Mouse (Mus musculus) midbrain, embryonic 13.5 days (tissue): ENCODE measurements around the gene Flt3. TPM values are rescaled to one million over a fixed set of nuclear protein-coding genes. Genes with fewer than 3 reads are reported as not detected.

ENCODE experiments used
- ATAC-seq: fragments of 200-750 bp; cut with Nextera tagmentation; 2 replicates; pipeline ENCODE4 v1.8.0; 2017; ENCODE audit warnings: mild to moderate bottlenecking, moderate TSS enrichment, moderate library complexity
- H3K27ac ChIP-seq: fragments of 300-500 bp; sonication (generic); 2 replicates; pipeline ENCODE4 v1.5.1; 2015; ENCODE audit warnings: inconsistent platforms, mild to moderate bottlenecking, moderate library complexity
- H3K27me3 ChIP-seq: fragments of 300-500 bp; sonication (generic); 2 replicates; pipeline ENCODE4 v1.6.1; 2015; ENCODE audit warnings: mild to moderate bottlenecking, inconsistent platforms
- H3K36me3 ChIP-seq: fragments of 300-500 bp; sonication (generic); 2 replicates; pipeline ENCODE4 v1.6.1; 2015; ENCODE audit warnings: mild to moderate bottlenecking, inconsistent platforms
- H3K4me1 ChIP-seq: fragments of 300-500 bp; sonication (generic); replicated peaks from 2 replicates; pipeline ENCODE4 v1.6.1; 2015; ENCODE audit warnings: inconsistent platforms
- H3K4me2 ChIP-seq: fragments of 300-500 bp; sonication (generic); replicated peaks from 2 replicates; pipeline ENCODE4 v1.6.1; 2015; ENCODE audit warnings: moderate library complexity, mild to moderate bottlenecking, inconsistent platforms
- H3K4me3 ChIP-seq: fragments of 300-500 bp; sonication (generic); replicated peaks from 2 replicates; pipeline ENCODE4 v1.5.1; 2015; ENCODE audit warnings: mild to moderate bottlenecking, inconsistent platforms
- H3K9ac ChIP-seq: fragments of 300-500 bp; sonication (generic); replicated peaks from 2 replicates; pipeline ENCODE4 v1.6.1; 2015; ENCODE audit warnings: mild to moderate bottlenecking, inconsistent platforms
- H3K9me3 ChIP-seq: fragments of 300-500 bp; sonication (generic); 2 replicates; pipeline ENCODE4 v1.6.1; 2016; ENCODE audit warnings: mild to moderate bottlenecking, inconsistent platforms
- WGBS: fragments of 180-500 bp; shearing (Covaris S2); methylation state at CpG from one replicate; pipeline ENCODE4 v1.1.7; 2015; 5-methylcytosine and 5-hydroxymethylcytosine counted together
- polyA plus RNA-seq: library from polyadenylated mRNA; unstranded; fragments of >200 nt; fragmentation: Nextera tagmentation; extraction: Ambion mirVana; gene quantifications from 2 replicates; pipeline ENCODE4 v1.2.1, GENCODE M21; 2015

Flt3 gene
- polyA plus RNA-seq, 1 experiment from 2014 or later: 0.09 TPM

DNA sequence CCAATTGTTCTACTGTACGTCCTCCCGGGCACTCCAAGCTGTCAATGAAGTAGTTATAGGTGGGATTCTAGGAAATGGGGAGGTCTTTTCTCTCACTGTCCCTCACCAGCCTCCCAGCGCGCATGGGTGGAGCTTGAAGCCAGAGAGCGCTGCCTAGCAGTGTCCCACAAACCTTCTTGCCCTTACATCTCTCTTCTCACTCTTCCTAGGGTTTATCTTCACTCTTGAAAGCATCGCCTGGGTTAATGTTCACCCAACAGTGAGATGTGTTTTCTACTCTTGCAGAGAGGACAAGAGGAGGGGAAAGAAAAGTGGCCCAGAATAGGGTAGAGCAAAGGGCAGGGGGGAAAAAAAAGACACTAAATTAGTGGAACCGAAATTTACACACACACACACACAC is 83.0 kb downstream of the Flt3 start:
- 7% methylated on average over 7 of the region's 7 CpGs for whole genome bisulfite sequencing
- H3K27ac ChIP-seq: no peak overlapping the region
- H3K4me1 ChIP-seq: peaks cover 7% of the 10 kb centered on the region; the same call in 1 of the 2 replicates
- peaks cover 97% of the 10 kb centered on the region for H3K27me3 ChIP-seq
- H3K36me3 ChIP-seq: no peaks in the 10 kb centered on the region
- no peaks in the 10 kb centered on the region for H3K9me3 ChIP-seq
- no peak overlapping the region for H3K9ac ChIP-seq
- no peak for ATAC-seq
- no peak overlapping the region for H3K4me2 ChIP-seq
- H3K4me3 ChIP-seq: no peak overlapping the region

DNA sequence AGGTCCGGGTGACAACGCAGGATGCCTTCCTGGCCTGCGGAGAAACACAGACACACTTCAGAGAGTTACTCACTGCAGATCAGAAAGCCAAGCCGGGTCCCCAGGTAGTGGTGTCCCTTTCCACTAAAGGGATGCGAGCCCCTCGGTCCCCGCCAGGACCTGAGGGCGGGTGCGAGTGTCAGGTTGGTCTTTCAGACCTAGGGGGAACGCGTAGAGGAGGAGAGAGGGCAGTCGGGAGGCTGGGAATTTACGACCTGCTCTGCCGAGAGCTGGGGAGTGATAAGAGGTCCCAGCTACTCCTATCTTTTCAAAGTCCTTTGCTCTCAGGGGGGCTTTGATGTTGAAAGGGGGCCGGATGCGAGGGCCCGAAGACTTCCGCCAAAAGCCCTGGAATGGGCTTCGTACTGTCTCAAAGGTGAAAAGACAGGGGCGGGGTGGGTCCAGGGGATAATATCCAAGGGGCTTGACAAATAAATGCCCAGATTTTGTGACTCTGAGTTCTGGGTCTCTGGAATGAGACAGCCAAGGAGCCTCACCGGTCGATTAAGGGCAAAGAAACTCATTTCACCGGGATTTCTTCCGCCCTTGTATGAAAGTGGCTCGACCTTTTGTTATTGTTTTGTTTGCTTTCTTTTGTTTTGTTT is 84.7 kb downstream of the Flt3 start:
- Histone ChIP-seq H3K4me3 (no peak overlapping the region), H3K9me3 (no peaks in the 10 kb centered on the region), H3K27me3 (peaks cover 98% of the 10 kb centered on the region), H3K27ac (no peak overlapping the region), H3K4me1 (peaks cover 7% of the 10 kb centered on the region; the same call in 1 of the 2 replicates), H3K9ac (no peak overlapping the region), H3K36me3 (no peaks in the 10 kb centered on the region), H3K4me2 (no peak overlapping the region)
- under 1% methylated on average over 25 of the region's 25 CpGs for WGBS
- ATAC-seq: no peak

DNA sequence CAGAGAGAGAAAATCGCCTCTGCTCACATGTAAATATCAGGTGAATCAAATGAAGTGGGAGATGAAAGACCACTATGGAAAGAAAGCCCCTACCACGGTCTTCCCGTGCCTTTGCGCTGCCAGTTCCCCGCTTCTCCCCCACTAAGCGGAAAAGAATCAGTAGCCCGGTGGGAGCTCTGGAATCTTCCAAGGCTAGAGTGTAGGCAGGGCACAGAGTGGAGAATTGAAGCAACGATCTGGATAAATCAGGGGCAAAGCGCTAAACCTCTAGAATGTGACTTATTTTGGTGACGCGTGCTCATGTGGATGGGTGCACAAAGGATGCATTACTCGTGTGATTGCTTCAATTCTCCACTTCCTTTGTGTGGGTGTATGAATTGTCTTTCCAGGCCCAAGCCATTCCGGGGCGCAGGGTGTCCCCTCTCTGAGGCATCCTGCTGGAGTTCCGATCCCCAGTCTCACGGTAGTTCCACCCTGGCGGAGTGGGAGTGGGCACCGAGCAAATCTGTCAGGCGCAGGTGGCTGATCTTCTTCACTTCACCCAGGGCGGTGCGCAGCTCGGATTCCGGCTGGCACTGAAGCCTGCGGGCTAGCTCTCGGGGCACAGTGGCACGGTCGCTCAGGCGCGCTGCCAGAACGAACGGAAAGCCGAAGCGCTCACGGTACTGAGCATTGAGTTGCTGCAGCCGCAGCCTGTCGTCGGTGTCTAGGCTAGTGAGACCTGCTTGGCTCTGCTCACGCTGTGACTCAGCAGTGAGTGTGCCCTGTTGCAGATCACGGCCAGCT is 85.5 kb downstream of the Flt3 start:
- under 1% methylated on average over 39 of the region's 39 CpGs for WGBS

DNA sequence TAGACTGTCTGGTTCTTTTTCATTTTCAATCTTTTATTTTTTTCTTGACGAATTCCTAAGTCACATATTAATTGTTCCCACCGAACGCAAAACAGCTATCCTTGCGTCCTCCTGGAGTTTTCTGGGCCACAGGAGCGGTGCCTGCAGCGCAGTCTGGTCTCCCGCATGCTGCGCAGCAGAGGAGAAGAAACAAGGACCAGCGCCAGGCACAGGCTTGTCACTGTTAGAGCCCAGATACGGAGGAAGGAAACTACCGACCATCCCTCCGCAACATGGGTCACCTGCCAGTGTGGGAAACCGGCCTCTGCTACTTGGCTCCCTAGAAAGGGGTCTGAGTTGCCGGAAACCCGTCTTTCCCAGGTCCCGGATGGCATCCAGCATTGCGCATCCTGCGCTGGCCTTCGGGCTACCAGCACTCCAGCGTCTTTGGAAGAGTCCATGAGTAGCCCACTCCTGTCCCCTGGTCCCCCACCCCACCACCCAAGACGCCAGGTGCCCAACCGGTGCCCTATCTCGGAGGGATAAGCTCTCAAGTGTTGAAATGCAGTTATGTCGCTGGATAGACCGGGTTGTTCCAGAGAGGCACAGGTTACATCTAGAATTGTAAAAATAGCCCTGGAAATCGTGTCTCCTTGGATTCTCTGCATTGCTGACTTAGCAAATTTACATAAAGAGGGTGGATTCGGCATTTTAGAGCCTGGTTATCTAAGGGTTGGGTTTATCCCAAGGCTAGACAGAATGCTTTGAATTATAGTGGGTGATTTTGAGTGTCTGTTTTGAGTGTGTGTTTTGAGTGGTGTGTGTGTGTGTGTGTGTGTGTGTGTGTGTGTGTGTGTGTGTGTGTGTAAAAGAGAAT is 87.2 kb downstream of the Flt3 start:
- WGBS: under 1% methylated on average over 27 of the region's 27 CpGs
- no peak overlapping the region for H3K4me3 ChIP-seq

More for the DNA sequence above, 85.5 kb downstream of the Flt3 start:
- Histone ChIP-seq H3K36me3 (no peaks in the 10 kb centered on the region), H3K4me1 (peaks cover 7% of the 10 kb centered on the region; the same call in 1 of the 2 replicates), H3K27me3 (peaks cover 98% of the 10 kb centered on the region), H3K4me3 (no peak overlapping the region), H3K9me3 (no peaks in the 10 kb centered on the region), H3K27ac (no peak overlapping the region), H3K9ac (no peak overlapping the region), H3K4me2 (no peak overlapping the region)
- ATAC-seq: no peak

DNA sequence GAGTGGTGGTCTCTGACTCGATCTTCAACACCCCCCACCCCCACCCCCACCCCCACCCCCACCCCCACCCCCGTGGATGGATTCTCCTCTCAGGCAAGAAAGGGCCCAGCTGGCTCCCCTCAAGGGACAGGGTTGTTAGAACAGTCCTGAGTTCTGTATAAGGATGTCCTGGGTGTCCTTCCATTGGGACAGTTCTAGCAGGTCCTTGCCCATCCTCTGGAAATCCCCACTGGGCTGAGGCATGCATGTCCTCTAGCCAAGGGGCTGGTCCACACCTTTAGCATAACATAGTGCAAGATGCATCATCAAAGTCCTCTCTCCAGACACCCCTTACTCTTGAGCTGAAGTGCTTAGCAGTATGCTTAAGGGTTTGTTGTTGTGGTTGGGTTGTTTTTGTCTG is 90.5 kb downstream of the Flt3 start:
- no peaks in the 10 kb centered on the region for H3K36me3 ChIP-seq
- no peak overlapping the region for H3K27ac ChIP-seq
- H3K4me1 ChIP-seq: peaks cover 12% of the 10 kb centered on the region
- no peak overlapping the region for H3K9ac ChIP-seq
- no peak for ATAC-seq
- 0% methylated on average over 1 of the region's 2 CpGs for WGBS
- H3K27me3 ChIP-seq: peaks cover 100% of the 10 kb centered on the region
- H3K9me3 ChIP-seq: no peaks in the 10 kb centered on the region
- no peak overlapping the region for H3K4me3 ChIP-seq
- no peak overlapping the region for H3K4me2 ChIP-seq

More for the DNA sequence above, 87.2 kb downstream of the Flt3 start:
- peaks cover 7% of the 10 kb centered on the region; the same call in 1 of the 2 replicates for H3K4me1 ChIP-seq
- no peaks in the 10 kb centered on the region for H3K36me3 ChIP-seq
- no peak for ATAC-seq
- no peak overlapping the region for H3K9ac ChIP-seq
- no peaks in the 10 kb centered on the region for H3K9me3 ChIP-seq
- H3K27me3 ChIP-seq: peaks cover 100% of the 10 kb centered on the region
- H3K4me2 ChIP-seq: no peak overlapping the region
- H3K27ac ChIP-seq: no peak overlapping the region

DNA sequence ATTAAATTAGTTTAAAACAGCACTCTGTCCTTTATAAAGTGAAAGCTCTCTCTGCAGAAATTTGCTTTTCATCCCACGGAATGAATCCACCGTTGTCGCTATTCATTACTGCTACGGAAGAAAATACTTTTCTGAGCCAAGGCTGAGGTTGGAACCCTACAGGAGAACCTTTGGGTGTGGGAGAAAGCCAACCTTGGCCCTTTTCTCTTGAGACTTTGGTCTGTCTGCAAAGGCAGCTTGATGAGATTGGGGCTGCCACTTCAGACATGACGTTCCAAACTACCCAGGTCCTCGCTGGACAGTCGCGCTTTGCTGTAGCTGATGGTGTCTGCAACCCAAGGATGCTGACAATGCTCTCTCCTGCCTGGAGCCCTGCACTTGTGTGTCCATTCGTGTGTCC is 91.8 kb downstream of the Flt3 start:
- Histone ChIP-seq H3K27ac (no peak overlapping the region), H3K9me3 (no peaks in the 10 kb centered on the region), H3K9ac (no peak overlapping the region), H3K4me1 (peaks cover 20% of the 10 kb centered on the region), H3K4me2 (no peak overlapping the region), H3K36me3 (no peaks in the 10 kb centered on the region), H3K27me3 (peaks cover 100% of the 10 kb centered on the region), H3K4me3 (no peak overlapping the region)
- no peak for ATAC-seq
- WGBS: 4% methylated on average over 9 of the region's 9 CpGs

DNA sequence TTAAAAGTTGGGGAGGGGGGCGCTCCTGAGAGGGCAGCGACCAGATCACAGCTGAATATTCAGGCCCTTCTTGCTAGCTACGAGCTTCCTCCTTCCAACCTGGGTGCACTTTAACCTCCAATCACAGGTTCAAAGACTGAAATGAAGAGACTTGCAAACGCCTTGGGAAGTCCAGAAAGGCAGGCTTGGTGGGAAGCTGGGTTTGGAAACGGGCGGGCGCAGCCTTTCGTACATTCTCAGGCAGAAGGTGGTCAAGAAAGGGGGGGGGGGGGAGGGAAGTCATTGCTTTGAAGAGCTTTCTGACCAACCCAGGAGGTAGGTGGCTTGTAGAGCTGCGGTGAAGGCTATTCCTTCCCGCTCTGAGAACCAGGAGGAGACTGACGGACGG is 92.9 kb downstream of the Flt3 start:
- 1% methylated on average over 12 of the region's 12 CpGs for WGBS
- Histone ChIP-seq H3K4me3 (no peak overlapping the region), H3K27ac (no peak overlapping the region), H3K4me1 (peaks cover 20% of the 10 kb centered on the region), H3K36me3 (no peaks in the 10 kb centered on the region), H3K4me2 (no peak overlapping the region), H3K9ac (no peak overlapping the region), H3K9me3 (no peaks in the 10 kb centered on the region), H3K27me3 (peaks cover 100% of the 10 kb centered on the region)
- ATAC-seq: no peak

DNA sequence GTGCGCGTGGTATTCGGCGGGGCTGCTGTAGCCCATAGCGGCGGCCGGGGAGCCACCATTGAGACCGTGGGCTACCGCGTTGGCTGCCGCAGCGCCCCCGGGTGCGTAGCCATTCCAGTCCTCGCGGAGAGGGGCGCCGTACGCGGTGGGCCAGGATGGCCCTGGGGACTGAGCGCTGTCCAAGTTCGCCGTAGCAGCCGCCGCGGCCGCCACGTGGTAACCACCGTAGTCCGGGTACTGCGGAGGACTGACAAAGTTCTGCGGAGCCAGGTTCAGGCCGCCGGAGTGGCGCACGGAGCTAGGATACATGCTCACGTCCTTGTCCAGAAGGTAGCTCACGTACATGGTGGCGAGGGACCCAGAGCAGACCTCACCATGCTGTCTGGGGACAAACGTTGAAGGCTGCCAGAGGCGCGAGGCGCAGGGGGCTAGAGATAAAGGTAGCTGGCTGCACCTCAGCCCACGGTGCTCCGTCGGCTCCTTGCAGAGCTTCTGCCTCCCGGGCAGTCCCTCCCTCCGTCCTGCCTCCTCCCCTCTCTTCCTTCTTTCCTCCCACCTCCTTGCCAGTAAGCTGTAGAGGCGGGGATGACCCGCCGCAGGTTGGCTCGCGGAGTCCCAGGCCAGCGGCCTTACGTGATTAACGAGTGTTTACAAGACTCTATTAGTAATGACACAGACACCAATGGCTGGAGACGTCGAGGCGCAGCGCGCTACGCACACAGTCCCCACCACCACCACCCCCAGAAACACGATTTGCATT is 93.5 kb downstream of the Flt3 start, which contains the start of gene Cdx2:
Gene Cdx2 (minus strand): TSS at position 633 of the 760 bp plus-strand sequence.
- under 1% methylated on average over 62 of the region's 63 CpGs for WGBS
- no peak within 1 kb of the TSS for H3K9ac ChIP-seq
- peaks cover 20% of the 10 kb centered on the region for H3K4me1 ChIP-seq
- no peak within 1 kb of the TSS for H3K4me2 ChIP-seq
- H3K27me3 ChIP-seq: peaks cover 100% of the 10 kb centered on the region
- H3K27ac ChIP-seq: no peak within 1 kb of the TSS
- H3K36me3 ChIP-seq: no peaks in the 10 kb centered on the region
- peak; percentile 43; the same call in 1 of the 2 replicates for ATAC-seq
- H3K4me3 ChIP-seq: peak within 1 kb of the TSS; percentile 8; the same call in 1 of the 2 replicates
- no peaks in the 10 kb centered on the region for H3K9me3 ChIP-seq

DNA sequence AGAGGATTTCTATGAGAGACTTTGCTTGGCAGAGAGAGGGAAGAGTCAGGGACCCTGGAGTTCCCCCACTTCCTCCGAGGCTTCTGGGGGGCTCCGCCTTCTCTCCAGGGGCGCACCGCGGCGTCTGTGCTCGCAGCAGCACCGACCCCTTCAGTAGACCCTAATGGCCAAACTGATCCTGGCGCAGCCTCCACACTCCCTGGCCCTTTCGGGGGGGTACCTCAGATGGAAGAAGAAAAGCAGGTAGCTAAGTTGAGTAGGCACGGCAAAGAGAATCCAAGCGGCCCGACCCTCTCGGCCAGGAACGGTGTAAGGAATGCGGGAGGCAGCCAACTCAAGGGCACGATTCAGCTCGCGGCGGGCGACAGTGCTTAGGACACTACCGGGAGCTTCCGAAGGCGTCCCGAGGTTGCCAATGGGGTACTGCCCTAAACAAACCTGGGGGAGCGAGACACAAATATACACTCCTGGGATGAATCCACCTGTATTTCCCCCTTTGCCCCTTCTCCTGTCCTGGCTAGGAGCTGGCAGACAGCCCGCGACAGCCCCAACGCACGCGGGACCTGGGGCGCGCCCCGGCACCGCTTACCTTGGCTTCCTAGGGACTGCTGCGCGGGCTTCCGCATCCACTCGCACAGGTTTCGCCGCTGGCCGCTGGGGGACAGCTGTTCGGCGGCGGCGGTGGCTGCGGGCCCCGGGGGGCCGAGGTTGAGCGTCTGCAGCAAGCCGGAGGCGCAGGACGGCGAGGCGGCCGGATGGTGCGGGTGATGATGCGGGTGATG is 94.2 kb downstream of the Flt3 start:
- peak overlapping the region; percentile 8; the same call in 1 of the 2 replicates for H3K4me3 ChIP-seq

DNA sequence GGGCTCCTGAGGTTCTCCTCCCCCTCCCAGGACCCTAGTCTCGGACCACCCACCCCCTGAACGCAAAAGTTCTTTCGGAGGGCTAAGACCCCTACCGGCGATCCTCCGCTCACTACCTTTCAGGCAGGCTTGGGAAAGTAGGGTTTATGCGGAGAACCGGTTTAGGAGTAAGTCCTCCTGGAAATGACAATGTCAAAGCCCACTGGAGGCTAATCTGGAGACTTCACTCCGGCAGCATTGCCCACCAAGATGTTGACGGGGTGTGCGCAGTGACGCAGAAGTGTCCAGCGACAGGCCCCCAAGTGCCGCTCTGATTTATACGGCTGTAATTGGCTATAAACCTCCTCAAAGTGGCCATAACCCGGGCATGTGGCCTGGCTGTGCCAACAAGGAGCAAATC is 95.1 kb downstream of the Flt3 start:
- H3K4me1 ChIP-seq: peaks cover 22% of the 10 kb centered on the region
- no peak for ATAC-seq
- no peak overlapping the region for H3K9ac ChIP-seq
- no peaks in the 10 kb centered on the region for H3K9me3 ChIP-seq
- H3K27ac ChIP-seq: no peak overlapping the region
- no peaks in the 10 kb centered on the region for H3K36me3 ChIP-seq
- under 1% methylated on average over 16 of the region's 16 CpGs for WGBS
- H3K4me2 ChIP-seq: no peak overlapping the region
- H3K4me3 ChIP-seq: no peak overlapping the region
- H3K27me3 ChIP-seq: peaks cover 100% of the 10 kb centered on the region

More for the DNA sequence above, 94.2 kb downstream of the Flt3 start:
- no peak for ATAC-seq
- Histone ChIP-seq H3K27me3 (peaks cover 100% of the 10 kb centered on the region), H3K27ac (no peak overlapping the region), H3K4me2 (no peak overlapping the region), H3K4me1 (peaks cover 22% of the 10 kb centered on the region), H3K9ac (no peak overlapping the region), H3K36me3 (no peaks in the 10 kb centered on the region), H3K9me3 (no peaks in the 10 kb centered on the region)
- under 1% methylated on average over 58 of the region's 58 CpGs for WGBS
